Mouse (Mus musculus) ES-E14 (cell line): ENCODE results near the gene Plcb2. TPM values are rescaled to one million over a fixed set of nuclear protein-coding genes. Genes with fewer than 3 reads are reported as not detected.

ENCODE experiments used
- DNase-seq: peaks from one replicate; pipeline ENCODE4 v3.0.0-alpha.2; 2013; ENCODE audit warnings: low read depth, low spot score
- H3K27ac ChIP-seq: 2 replicates; pipeline ENCODE4 v1.5.1; 2012; ENCODE audit warnings: low read depth, mild to moderate bottlenecking, low read length, moderate library complexity, mixed read lengths; ENCODE audit not compliant: poor library complexity, insufficient read depth, severe bottlenecking
- H3K36me3 ChIP-seq: 2 replicates; pipeline ENCODE4 v1.6.1; 2012; ENCODE audit warnings: mild to moderate bottlenecking, low read length, moderate library complexity, mixed read lengths; ENCODE audit not compliant: control insufficient read depth, poor library complexity, insufficient read depth, severe bottlenecking
- H3K4me1 ChIP-seq, 2 experiments: fragments of 150-350 bp in 1 of 2; sonication (generic) in 1 of 2; 2 replicates each; pipeline ENCODE4 v1.6.1; 2012; ENCODE audit warnings: low read length in 2 of 2, mild to moderate bottlenecking in 1 of 2, mixed read lengths in 1 of 2; ENCODE audit not compliant: control insufficient read depth in 2 of 2, insufficient read depth in 2 of 2, poor library complexity in 1 of 2
- H3K4me3 ChIP-seq, 2 experiments: fragments of 150-350 bp in 1 of 2; sonication (generic) in 1 of 2; 2 replicates each; pipeline ENCODE4 v1.5.1; 2012; ENCODE audit warnings: low read length in 2 of 2, low read depth in 1 of 2, mild to moderate bottlenecking in 1 of 2, mixed read lengths in 1 of 2; ENCODE audit not compliant: insufficient read depth in 1 of 2, poor library complexity in 1 of 2, severe bottlenecking in 1 of 2
- H3K9ac ChIP-seq: 2 replicates; pipeline ENCODE4 v1.6.1; 2012; ENCODE audit warnings: low read depth, mild to moderate bottlenecking, low read length, mixed read lengths; ENCODE audit not compliant: poor library complexity, insufficient read depth, severe bottlenecking
- H3K9me3 ChIP-seq: fragments of 150-350 bp; sonication (generic); 2 replicates; pipeline ENCODE4 v1.6.1; 2012; ENCODE audit warnings: low read depth, mild to moderate bottlenecking, low read length; ENCODE audit not compliant: control insufficient read depth, insufficient read depth
- CHD2 ChIP-seq: IDR thresholded peaks from 2 replicates; pipeline ENCODE4 v1.6.1; 2014; ENCODE audit warnings: mild to moderate bottlenecking, low read depth, low read length, inconsistent platforms
- HCFC1 ChIP-seq: IDR thresholded peaks from 2 replicates; pipeline ENCODE4 v1.6.1; 2012; ENCODE audit warnings: low read length, inconsistent platforms, borderline replicate concordance; ENCODE audit not compliant: insufficient read depth
- MAFK ChIP-seq: IDR thresholded peaks from 2 replicates; pipeline ENCODE4 v1.6.1; 2014; ENCODE audit warnings: mild to moderate bottlenecking, low read depth, low read length, inconsistent platforms; ENCODE audit not compliant: insufficient read depth
- ZC3H11A ChIP-seq: IDR thresholded peaks from 2 replicates; pipeline ENCODE4 v1.6.1; 2012; ENCODE audit warnings: low read depth, mild to moderate bottlenecking, inconsistent platforms, low read length, borderline replicate concordance
- ZNF384 ChIP-seq: IDR thresholded peaks from 2 replicates; pipeline ENCODE4 v1.6.1; 2012; ENCODE audit warnings: low read depth, low read length, inconsistent platforms
- in situ Hi-C, 2 experiments: fragments of 600-800 bp; cut with MboI; formaldehyde crosslinking; loops; one replicate each; pipeline ENCODE4 v1.15.1; 2025; ENCODE audit warnings: low sequenced_read_pairs in 2 of 2, inconsistent platforms in 1 of 2; ENCODE audit not compliant: unreplicated experiment in 2 of 2
- total RNA-seq: library from RNA; depleted of rRNA; stranded (reverse); fragments of 300-350 nt; gene quantifications from 2 replicates; pipeline ENCODE4 v1.2.3, GENCODE M21; 2012

The Plcb2 gene
- total RNA-seq, 1 experiment, result 0.09 TPM

DNA sequence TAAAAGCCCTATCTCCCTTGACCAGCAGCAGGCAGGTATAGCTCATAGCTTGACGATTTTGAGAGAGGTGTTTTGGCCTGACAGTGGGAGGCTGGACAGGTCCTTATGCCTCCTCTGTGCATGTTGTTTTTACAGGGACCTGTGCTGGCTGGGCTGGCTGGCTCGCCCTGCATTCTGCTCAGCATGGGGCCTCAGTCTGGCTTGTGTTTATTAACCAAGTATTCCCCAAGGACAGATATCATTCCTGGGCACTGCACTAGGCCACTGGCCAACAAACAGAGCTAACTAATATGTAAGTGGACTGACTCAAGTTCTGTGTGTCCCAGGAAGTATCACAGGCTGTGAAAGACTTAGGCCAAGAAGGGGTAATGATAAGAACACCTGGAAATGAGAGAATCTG lies 58.5 kb downstream of the Plcb2 start:
- TF ChIP-seq ZNF384 (no peak), MAFK (no peak), CHD2 (no peak), ZC3H11A (no peak), HCFC1 (no peak)
- no peak for DNase-seq
- no peaks in the 10 kb centered on the region for H3K36me3 ChIP-seq
- no peak overlapping the region for H3K9ac ChIP-seq
- no peak overlapping the region for H3K4me3 ChIP-seq
- H3K4me1 ChIP-seq, result peaks cover 10 to 21% of the 10 kb centered on the region in 2 experiments
- in situ Hi-C loops, result no loop called here
- no peaks in the 10 kb centered on the region for H3K9me3 ChIP-seq
- H3K27ac ChIP-seq, result no peak overlapping the region

GRCm38 (mm10) chr2:118669245-118669644 lies 59.0 kb downstream of the Plcb2 start:
- no peaks in the 10 kb centered on the region for H3K36me3 ChIP-seq
- TF ChIP-seq MAFK, result no peak
- TF ChIP-seq HCFC1, result no peak
- in situ Hi-C loops, result no loop called here
- no peaks in the 10 kb centered on the region for H3K9me3 ChIP-seq
- H3K27ac ChIP-seq, result no peak overlapping the region
- H3K4me3 ChIP-seq, result no peak overlapping the region
- no peak for DNase-seq
- H3K4me1 ChIP-seq, result peaks cover 7 to 16% of the 10 kb centered on the region in 2 experiments
- H3K9ac ChIP-seq, result no peak overlapping the region

DNA sequence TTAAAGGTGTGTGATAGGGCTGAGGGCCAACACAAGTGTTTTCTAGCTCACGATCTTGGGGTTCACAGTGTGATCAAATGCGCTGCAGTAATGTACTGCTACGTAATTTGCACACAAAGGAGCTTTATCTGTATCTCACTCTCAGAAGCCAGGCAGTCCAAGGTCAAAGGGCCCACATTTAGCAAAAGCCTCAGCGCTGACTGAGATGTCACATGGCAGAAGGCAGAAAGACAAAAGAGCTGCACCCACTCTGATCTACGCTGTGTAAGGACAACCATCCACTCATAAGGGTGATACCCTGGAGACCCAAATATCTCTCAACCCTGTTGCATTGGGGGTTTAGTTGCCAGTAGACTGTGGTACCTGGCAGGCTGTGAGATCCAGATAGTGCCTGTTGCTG lies 61.1 kb downstream of the Plcb2 start:
- Histone ChIP-seq H3K9ac (no peak overlapping the region), H3K9me3 (no peaks in the 10 kb centered on the region), H3K4me3 (no peak overlapping the region), H3K27ac (no peak overlapping the region), H3K4me1 (peaks cover 2 to 15% of the 10 kb centered on the region in 2 experiments; a peak in 3 of 4 replicates), H3K36me3 (no peaks in the 10 kb centered on the region)
- TF ChIP-seq HCFC1 (no peak), MAFK (no peak), ZNF384 (no peak), ZC3H11A (no peak), CHD2 (no peak)
- in situ Hi-C loops, result no loop called here
- DNase-seq, result no peak

- no peaks in the 10 kb centered on the region for H3K36me3 ChIP-seq
- in situ Hi-C loops, result no loop called here
Measured at GRCm38 (mm10) chr2:118665616-118666015, 62.6 kb downstream of the Plcb2 start.

GRCm38 (mm10) chr2:118664975-118665516 lies 63.2 kb downstream of the Plcb2 start:
- Histone ChIP-seq H3K36me3 (no peaks in the 10 kb centered on the region), H3K27ac (no peak overlapping the region), H3K4me3 (no peak overlapping the region), H3K4me1 (peaks cover 2 to 16% of the 10 kb centered on the region in 2 experiments; a peak in 3 of 4 replicates), H3K9me3 (no peaks in the 10 kb centered on the region), H3K9ac (no peak overlapping the region)
- in situ Hi-C loops, result no loop called here
- no peak for DNase-seq
- TF ChIP-seq ZC3H11A, result no peak
- TF ChIP-seq MAFK, result no peak
- no peak for TF ChIP-seq HCFC1
- TF ChIP-seq CHD2, result no peak

More at GRCm38 (mm10) chr2:118665616-118666015, 62.6 kb downstream of the Plcb2 start:
- TF ChIP-seq ZC3H11A, result no peak
- no peak for TF ChIP-seq CHD2
- no peak for TF ChIP-seq HCFC1
- no peak for TF ChIP-seq ZNF384
- TF ChIP-seq MAFK, result no peak
- H3K9me3 ChIP-seq, result no peaks in the 10 kb centered on the region
- H3K27ac ChIP-seq, result no peak overlapping the region
- no peak for DNase-seq
- H3K4me1 ChIP-seq, result peaks cover 2 to 15% of the 10 kb centered on the region in 2 experiments; a peak in 3 of 4 replicates
- H3K4me3 ChIP-seq, result no peak overlapping the region
- no peak overlapping the region for H3K9ac ChIP-seq
